Mouse (Mus musculus) granulocyte monocyte progenitor cell, adult 5-6 weeks (primary cell): ENCODE data around the gene Mpz. TPM values are rescaled to one million over a fixed set of nuclear protein-coding genes. Genes with fewer than 3 reads are reported as not detected.

Experiments
- total RNA-seq, 2 experiments: library from RNA; stranded (forward) in 1 of 2; stranded (reverse) in 1 of 2; fragments of 200-712, 200-1000 nt in 1 of 2; fragments of >200 nt in 1 of 2; fragmentation: Nextera tagmentation in 1 of 2; gene quantifications; 2 replicates each; pipeline ENCODE4 v1.2.3; 2014 to 2017

Gene Mpz
- total RNA-seq, 2 experiments from 2014 or later: 2.0 TPM; not detected in 1

Other genes with a start within 250 kb of the Mpz start
- gene Fcrlb, start 237.8 kb upstream of the Mpz start, total RNA-seq (2014; fragmentation: Nextera tagmentation): not detected in 2 replicates
- not detected in 2 replicates for gene Fcrlb, start 237.8 kb upstream of the Mpz start, total RNA-seq (2017)
- gene Fcrla, start 223.1 kb upstream of the Mpz start, total RNA-seq (2014; fragmentation: Nextera tagmentation): not detected in 2 replicates
- not detected in 2 replicates for gene Fcrla, start 223.1 kb upstream of the Mpz start, total RNA-seq (2017)
- 106 and 115 TPM in 2 replicates for gene Fcgr2b, start 174.2 kb upstream of the Mpz start, total RNA-seq (2014; fragmentation: Nextera tagmentation)
- 106 and 143 TPM in 2 replicates for gene Fcgr2b, start 174.2 kb upstream of the Mpz start, total RNA-seq (2017)
- gene Fcgr4, start 131.8 kb upstream of the Mpz start, total RNA-seq (2014; fragmentation: Nextera tagmentation): 0.58 and 2.9 TPM in 2 replicates
- 3.1 and 3.5 TPM in 2 replicates for gene Fcgr4, start 131.8 kb upstream of the Mpz start, total RNA-seq (2017)
- gene Fcgr3, start 85.8 kb upstream of the Mpz start, total RNA-seq (2014; fragmentation: Nextera tagmentation): 274 and 310 TPM in 2 replicates
- 498 and 520 TPM in 2 replicates for gene Fcgr3, start 85.8 kb upstream of the Mpz start, total RNA-seq (2017)
- 1.7 and 3.8 TPM in 2 replicates for gene Cfap126, start 36.8 kb upstream of the Mpz start, total RNA-seq (2014; fragmentation: Nextera tagmentation)
- gene Cfap126, start 36.8 kb upstream of the Mpz start, total RNA-seq (2017): 0.47 and 1.5 TPM in 2 replicates
- gene Sdhc, start 108 bp upstream of the Mpz start, total RNA-seq (2014; fragmentation: Nextera tagmentation): 119 and 151 TPM in 2 replicates
- gene Sdhc, start 108 bp upstream of the Mpz start, total RNA-seq (2017): 110 and 112 TPM in 2 replicates
- 11.7 and 11.8 TPM in 2 replicates for gene Pcp4l1, start 45.6 kb downstream of the Mpz start, total RNA-seq (2014; fragmentation: Nextera tagmentation)
- gene Pcp4l1, start 45.6 kb downstream of the Mpz start, total RNA-seq (2017): 13.7 TPM in 2 replicates
- gene Nr1i3, start 63.3 kb downstream of the Mpz start, total RNA-seq (2014; fragmentation: Nextera tagmentation): not detected in 2 replicates
- 0.10 and 0.17 TPM in 2 replicates for gene Nr1i3, start 63.3 kb downstream of the Mpz start, total RNA-seq (2017)
- 30.1 and 30.3 TPM in 2 replicates for gene Tomm40l, start 71.8 kb downstream of the Mpz start, total RNA-seq (2014; fragmentation: Nextera tagmentation)
- 20.7 and 21.2 TPM in 2 replicates for gene Tomm40l, start 71.8 kb downstream of the Mpz start, total RNA-seq (2017)
- gene Apoa2, start 74.3 kb downstream of the Mpz start, total RNA-seq (2014; fragmentation: Nextera tagmentation): 4.5 and 6.9 TPM in 2 replicates
- gene Apoa2, start 74.3 kb downstream of the Mpz start, total RNA-seq (2017): 3.7 and 8.0 TPM in 2 replicates
- gene Fcer1g, start 83.7 kb downstream of the Mpz start, total RNA-seq (2014; fragmentation: Nextera tagmentation): 327 and 359 TPM in 2 replicates
- 143 and 171 TPM in 2 replicates for gene Fcer1g, start 83.7 kb downstream of the Mpz start, total RNA-seq (2017)
- not detected in 2 replicates for gene Adamts4, start 99.7 kb downstream of the Mpz start, total RNA-seq (2014; fragmentation: Nextera tagmentation)
- not detected in 2 replicates for gene Adamts4, start 99.7 kb downstream of the Mpz start, total RNA-seq (2017)
- gene Ndufs2, start 100.7 kb downstream of the Mpz start, total RNA-seq (2014; fragmentation: Nextera tagmentation): 270 and 271 TPM in 2 replicates
- gene Ndufs2, start 100.7 kb downstream of the Mpz start, total RNA-seq (2017): 358 and 391 TPM in 2 replicates
- gene B4galt3, start 119.6 kb downstream of the Mpz start, total RNA-seq (2014; fragmentation: Nextera tagmentation): 24.7 and 25.6 TPM in 2 replicates
- 14.7 and 19.0 TPM in 2 replicates for gene B4galt3, start 119.6 kb downstream of the Mpz start, total RNA-seq (2017)
- 22.5 and 37.6 TPM in 2 replicates for gene Ppox, start 130.5 kb downstream of the Mpz start, total RNA-seq (2014; fragmentation: Nextera tagmentation)
- gene Ppox, start 130.5 kb downstream of the Mpz start, total RNA-seq (2017): 16.8 and 25.3 TPM in 2 replicates
- 34.7 and 37.6 TPM in 2 replicates for gene Usp21, start 137.3 kb downstream of the Mpz start, total RNA-seq (2014; fragmentation: Nextera tagmentation)
- 20.0 and 22.8 TPM in 2 replicates for gene Usp21, start 137.3 kb downstream of the Mpz start, total RNA-seq (2017)
- 142 and 143 TPM in 2 replicates for gene Ufc1, start 144.3 kb downstream of the Mpz start, total RNA-seq (2014; fragmentation: Nextera tagmentation)
- gene Ufc1, start 144.3 kb downstream of the Mpz start, total RNA-seq (2017): 108 and 113 TPM in 2 replicates
- gene Dedd, start 178.4 kb downstream of the Mpz start, total RNA-seq (2014; fragmentation: Nextera tagmentation): 16.4 and 17.1 TPM in 2 replicates
- 12.9 and 16.8 TPM in 2 replicates for gene Dedd, start 178.4 kb downstream of the Mpz start, total RNA-seq (2017)
- gene Nit1, start 194.9 kb downstream of the Mpz start, total RNA-seq (2014; fragmentation: Nextera tagmentation): 28.1 and 30.3 TPM in 2 replicates
- gene Nit1, start 194.9 kb downstream of the Mpz start, total RNA-seq (2017): 24.6 and 33.8 TPM in 2 replicates
- 35.6 and 62.6 TPM in 2 replicates for gene Pfdn2, start 195.0 kb downstream of the Mpz start, total RNA-seq (2014; fragmentation: Nextera tagmentation)
- 15.2 and 28.0 TPM in 2 replicates for gene Pfdn2, start 195.0 kb downstream of the Mpz start, total RNA-seq (2017)
- not detected in 2 replicates for gene Klhdc9, start 210.1 kb downstream of the Mpz start, total RNA-seq (2014; fragmentation: Nextera tagmentation)
- 0.52 and 0.77 TPM in 2 replicates for gene Klhdc9, start 210.1 kb downstream of the Mpz start, total RNA-seq (2017)
- 1.5 and 2.4 TPM in 2 replicates for gene Nectin4, start 219.4 kb downstream of the Mpz start, total RNA-seq (2014; fragmentation: Nextera tagmentation)
- 0.99 and 1.6 TPM in 2 replicates for gene Nectin4, start 219.4 kb downstream of the Mpz start, total RNA-seq (2017)
- gene Arhgap30, start 238.2 kb downstream of the Mpz start, total RNA-seq (2014; fragmentation: Nextera tagmentation): 47.2 and 53.5 TPM in 2 replicates
- gene Arhgap30, start 238.2 kb downstream of the Mpz start, total RNA-seq (2017): 63.0 and 67.1 TPM in 2 replicates